Mouse (Mus musculus) forebrain, embryonic 10.5 days (tissue): ENCODE data around the gene Ddah2. TPM values are rescaled to one million over a fixed set of nuclear protein-coding genes. Genes with fewer than 3 reads are reported as not detected.

Experiments used
- DNase-seq: peaks from one replicate; pipeline ENCODE4 v3.0.0-alpha.2; 2017; ENCODE audit warnings: low spot score; ENCODE audit errors: extremely low spot score
- H3K27ac ChIP-seq: fragments of 300-500 bp; sonication (generic); 2 replicates; pipeline ENCODE4 v1.5.1; 2016; ENCODE audit warnings: mild to moderate bottlenecking
- H3K27me3 ChIP-seq: fragments of 300-500 bp; sonication (generic); 2 replicates; pipeline ENCODE4 v1.6.1; 2016; ENCODE audit warnings: mild to moderate bottlenecking; ENCODE audit not compliant: poor library complexity, severe bottlenecking
- H3K36me3 ChIP-seq: fragments of 300-500 bp; sonication (generic); replicated peaks from 2 replicates; pipeline ENCODE4 v1.6.1; 2016; ENCODE audit warnings: mild to moderate bottlenecking, moderate library complexity
- H3K4me1 ChIP-seq: fragments of 300-500 bp; sonication (generic); 2 replicates; pipeline ENCODE4 v1.6.1; 2016
- H3K4me3 ChIP-seq: fragments of 300-500 bp; sonication (generic); 2 replicates; pipeline ENCODE4 v1.5.1; 2016; ENCODE audit warnings: mild to moderate bottlenecking, moderate library complexity
- H3K9me3 ChIP-seq: fragments of 300-500 bp; sonication (generic); 2 replicates; pipeline ENCODE4 v1.6.1; 2016; ENCODE audit warnings: mild to moderate bottlenecking, moderate library complexity
- WGBS: fragments of 180-500 bp; shearing (Covaris S2); methylation state at CpG from one replicate; pipeline ENCODE4 v1.1.7; 2016; 5-methylcytosine and 5-hydroxymethylcytosine counted together
- polyA plus RNA-seq: library from polyadenylated mRNA; unstranded; fragments of >200 nt; fragmentation: Nextera tagmentation; extraction: Ambion mirVana; gene quantifications from 2 replicates; pipeline ENCODE4 v1.2.1, GENCODE M21; 2016

Gene Ddah2
- polyA plus RNA-seq: 414 and 441 TPM in 2 replicates

- peaks cover 44% of the 10 kb centered on the region for H3K4me1 ChIP-seq
- DNase-seq: peak; percentile 96
- WGBS: under 1% methylated on average over 57 of the region's 57 CpGs
- peak within 1 kb of the TSS; percentile 87 for H3K4me3 ChIP-seq
- peaks cover 30% of the 10 kb centered on the region for H3K27me3 ChIP-seq
- H3K36me3 ChIP-seq: peaks cover 75% of the 10 kb centered on the region
- H3K27ac ChIP-seq: peak within 1 kb of the TSS; percentile 98
- H3K9me3 ChIP-seq: peaks cover 3% of the 10 kb centered on the region; the same call in 1 of the 2 replicates
These were observed at the start of gene Ddah2 for GRCm38 (mm10) chr17:35058911-35059892. TSS of gene Ddah2 (plus strand) at chr17:35059035.

- Histone ChIP-seq H3K36me3 (peaks cover 100% of the 10 kb centered on the region), H3K9me3 (0 out of 2 replicates have a peak, but pooled peaks cover 3% of the 10 kb centered on the region), H3K27me3 (no peaks in the 10 kb centered on the region), H3K27ac (no peak overlapping the region), H3K4me3 (no peak overlapping the region; the same call in 1 of the 2 replicates), H3K4me1 (no peaks in the 10 kb centered on the region)
- 87% methylated on average over 7 of the region's 7 CpGs for WGBS
- DNase-seq: no peak
These were observed 49.2 kb upstream of the Ddah2 start for GRCm38 (mm10) chr17:35009586-35009985.

DNA sequence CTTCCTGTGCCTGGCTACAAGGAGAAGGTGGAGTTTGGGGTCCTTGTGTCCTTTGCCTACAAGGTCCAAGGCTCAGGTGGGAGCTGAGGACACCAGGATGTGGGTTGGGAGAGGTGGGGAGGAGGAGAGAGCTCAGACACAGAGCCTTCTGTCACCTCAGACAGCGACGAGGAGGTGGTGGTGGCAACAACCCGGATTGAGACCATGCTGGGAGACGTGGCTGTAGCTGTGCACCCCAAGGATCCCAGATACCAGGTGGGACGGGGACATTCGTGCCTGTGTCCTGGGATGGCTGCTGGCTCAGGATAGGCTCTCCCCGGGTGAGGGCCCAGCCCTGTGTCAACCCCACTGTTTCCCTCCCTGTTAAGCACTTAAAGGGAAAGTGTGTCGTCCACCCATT is 47.4 kb upstream of the Ddah2 start:
- H3K4me3 ChIP-seq: no peak overlapping the region
- DNase-seq: no peak
- WGBS: 94% methylated on average over 8 of the region's 8 CpGs
- peaks cover 100% of the 10 kb centered on the region for H3K36me3 ChIP-seq
- H3K27me3 ChIP-seq: no peaks in the 10 kb centered on the region
- 0 out of 2 replicates have a peak, but pooled peaks cover 2% of the 10 kb centered on the region for H3K9me3 ChIP-seq
- H3K27ac ChIP-seq: no peak overlapping the region
- no peaks in the 10 kb centered on the region for H3K4me1 ChIP-seq

- WGBS: 87% methylated on average over 13 of the region's 13 CpGs
- no peaks in the 10 kb centered on the region for H3K27me3 ChIP-seq
- H3K36me3 ChIP-seq: peaks cover 100% of the 10 kb centered on the region
- DNase-seq: no peak
- no peaks in the 10 kb centered on the region for H3K4me1 ChIP-seq
- no peak overlapping the region for H3K4me3 ChIP-seq
- no peaks in the 10 kb centered on the region for H3K9me3 ChIP-seq
- no peak overlapping the region for H3K27ac ChIP-seq
These were observed 46.4 kb upstream of the Ddah2 start for GRCm38 (mm10) chr17:35012430-35012829.

GRCm38 (mm10) chr17:35013221-35013620 is 45.6 kb upstream of the Ddah2 start:
- Histone ChIP-seq H3K36me3 (peaks cover 100% of the 10 kb centered on the region), H3K27ac (no peak overlapping the region), H3K4me1 (no peaks in the 10 kb centered on the region), H3K4me3 (no peak overlapping the region), H3K9me3 (no peaks in the 10 kb centered on the region), H3K27me3 (no peaks in the 10 kb centered on the region)
- WGBS: 93% methylated on average over 6 of the region's 6 CpGs
- no peak for DNase-seq

DNA sequence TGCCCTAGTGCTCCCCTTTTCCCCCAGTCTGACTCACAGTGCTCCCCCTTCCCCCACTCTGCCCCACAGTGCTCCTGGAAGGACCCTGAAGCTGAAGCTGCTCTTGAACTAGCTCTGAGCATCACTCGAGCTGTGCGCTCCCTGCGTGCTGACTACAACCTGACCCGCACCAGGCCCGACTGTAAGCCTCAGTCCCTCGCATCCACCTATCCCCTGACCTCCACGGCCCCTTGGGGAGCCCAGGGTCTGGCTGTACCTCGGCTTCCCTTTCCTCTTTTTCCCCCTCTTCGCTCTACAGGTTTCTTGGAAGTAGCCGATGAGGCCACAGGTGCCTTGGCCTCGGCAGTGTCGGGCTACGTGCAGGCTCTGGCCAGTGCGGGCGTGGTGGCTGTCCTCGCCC is 43.5 kb upstream of the Ddah2 start:
- peaks cover 83% of the 10 kb centered on the region for H3K36me3 ChIP-seq
- WGBS: 95% methylated on average over 16 of the region's 16 CpGs
- H3K4me3 ChIP-seq: no peak overlapping the region
- no peak overlapping the region for H3K27ac ChIP-seq
- DNase-seq: no peak
- H3K4me1 ChIP-seq: no peaks in the 10 kb centered on the region
- H3K27me3 ChIP-seq: no peaks in the 10 kb centered on the region
- H3K9me3 ChIP-seq: no peaks in the 10 kb centered on the region

GRCm38 (mm10) chr17:35016376-35016775 is 42.5 kb upstream of the Ddah2 start, which contains the start of gene Vwa7:
TSS of gene Vwa7 (plus strand) at chr17:35016579.
- DNase-seq: no peak
- Histone ChIP-seq H3K27me3 (no peaks in the 10 kb centered on the region), H3K4me1 (peaks cover 9% of the 10 kb centered on the region), H3K27ac (peak within 1 kb of the TSS; percentile 35; the same call in 1 of the 2 replicates), H3K36me3 (peaks cover 72% of the 10 kb centered on the region), H3K4me3 (no peak within 1 kb of the TSS), H3K9me3 (no peaks in the 10 kb centered on the region)
- 90% methylated on average over 11 of the region's 12 CpGs for WGBS

- peaks cover 15% of the 10 kb centered on the region for H3K4me1 ChIP-seq
- no peak for DNase-seq
- no peaks in the 10 kb centered on the region for H3K9me3 ChIP-seq
- peaks cover 66% of the 10 kb centered on the region for H3K36me3 ChIP-seq
- H3K27ac ChIP-seq: peak overlapping the region; percentile 35; the same call in 1 of the 2 replicates
- H3K27me3 ChIP-seq: no peaks in the 10 kb centered on the region
- WGBS: 79% methylated on average over 10 of the region's 10 CpGs
- no peak overlapping the region for H3K4me3 ChIP-seq
These were observed 41.8 kb upstream of the Ddah2 start for GRCm38 (mm10) chr17:35016791-35017705.

DNA sequence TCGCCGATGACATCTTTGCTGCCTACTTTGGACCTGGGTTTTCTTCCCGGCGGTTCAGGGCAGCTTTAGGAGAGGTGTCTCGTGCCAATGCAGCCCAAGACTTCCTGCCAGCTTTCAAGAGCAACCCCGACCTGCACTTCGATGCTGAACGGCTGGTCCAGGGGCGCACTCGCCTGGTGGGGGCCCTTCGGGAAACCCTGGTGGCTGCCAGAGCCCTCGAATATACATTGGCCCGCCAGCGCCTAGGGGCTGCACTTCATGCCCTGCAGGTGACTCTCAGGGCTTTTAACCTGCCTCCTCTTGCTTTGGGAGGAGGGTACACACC is 41.2 kb upstream of the Ddah2 start:
- no peak for DNase-seq
- WGBS: 73% methylated on average over 14 of the region's 14 CpGs
- Histone ChIP-seq H3K4me3 (no peak overlapping the region), H3K27ac (no peak overlapping the region), H3K36me3 (peaks cover 59% of the 10 kb centered on the region), H3K27me3 (no peaks in the 10 kb centered on the region), H3K9me3 (no peaks in the 10 kb centered on the region), H3K4me1 (peaks cover 16% of the 10 kb centered on the region)

- Histone ChIP-seq H3K27ac (no peak overlapping the region), H3K36me3 (peaks cover 54% of the 10 kb centered on the region), H3K27me3 (no peaks in the 10 kb centered on the region), H3K4me1 (peaks cover 16% of the 10 kb centered on the region), H3K4me3 (no peak overlapping the region), H3K9me3 (no peaks in the 10 kb centered on the region)
- no peak for DNase-seq
- WGBS: 79% methylated on average over 3 of the region's 3 CpGs
These were observed 40.7 kb upstream of the Ddah2 start for GRCm38 (mm10) chr17:35018171-35018570.

GRCm38 (mm10) chr17:35019894-35020293 is 38.9 kb upstream of the Ddah2 start:
- 81% methylated on average over 11 of the region's 11 CpGs for WGBS

DNA sequence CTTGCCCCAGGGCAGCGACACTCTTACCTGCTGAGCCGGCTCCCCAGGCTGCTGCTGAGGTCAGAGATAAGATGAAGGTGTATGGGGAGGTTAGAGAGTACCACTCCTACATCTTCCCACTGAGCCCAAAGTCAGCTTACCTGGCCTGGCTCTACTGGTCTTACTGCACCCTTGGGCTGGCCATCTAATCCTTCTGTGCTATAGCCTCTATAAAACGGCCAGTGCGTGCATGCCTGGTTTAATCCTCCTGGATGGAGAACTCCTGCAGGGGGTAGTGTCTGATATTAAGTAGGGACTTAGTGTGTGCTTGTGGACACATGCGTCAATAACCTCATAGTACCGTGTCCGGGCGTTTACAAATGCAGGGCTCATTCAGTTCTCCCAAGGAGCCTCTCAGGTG is 38.3 kb upstream of the Ddah2 start:
- peaks cover 31% of the 10 kb centered on the region for H3K36me3 ChIP-seq
- H3K4me3 ChIP-seq: no peak overlapping the region
- no peak overlapping the region for H3K27ac ChIP-seq
- 90% methylated on average over 8 of the region's 8 CpGs for WGBS
- no peaks in the 10 kb centered on the region for H3K9me3 ChIP-seq
- H3K4me1 ChIP-seq: peaks cover 35% of the 10 kb centered on the region
- no peak for DNase-seq
- H3K27me3 ChIP-seq: no peaks in the 10 kb centered on the region

More at GRCm38 (mm10) chr17:35019894-35020293, 38.9 kb upstream of the Ddah2 start:
- H3K36me3 ChIP-seq: peaks cover 37% of the 10 kb centered on the region
- no peaks in the 10 kb centered on the region for H3K27me3 ChIP-seq
- H3K4me1 ChIP-seq: peaks cover 33% of the 10 kb centered on the region
- no peak for DNase-seq
- H3K4me3 ChIP-seq: peak overlapping the region; percentile 15; the same call in 1 of the 2 replicates
- H3K9me3 ChIP-seq: no peaks in the 10 kb centered on the region
- H3K27ac ChIP-seq: no peak overlapping the region
